Mouse (Mus musculus) liver, embryonic 15.5 days (tissue): ENCODE results near the gene Armc12. TPM values are rescaled to one million over a fixed set of nuclear protein-coding genes. Genes with fewer than 3 reads are reported as not detected.

Experiments used
- ATAC-seq: fragments of 200-750 bp; cut with Nextera tagmentation; 2 replicates; pipeline ENCODE4 v1.8.0; 2017; ENCODE audit warnings: moderate number of reproducible peaks, mild to moderate bottlenecking, moderate library complexity; ENCODE audit not compliant: insufficient read depth
- H3K27ac ChIP-seq: fragments of 300-500 bp; sonication (generic); replicated peaks from 2 replicates; pipeline ENCODE4 v1.5.1; 2015; ENCODE audit warnings: mild to moderate bottlenecking, inconsistent platforms
- H3K27me3 ChIP-seq: fragments of 300-500 bp; sonication (generic); 2 replicates; pipeline ENCODE4 v1.6.1; 2015; ENCODE audit warnings: mild to moderate bottlenecking, inconsistent platforms
- H3K36me3 ChIP-seq: fragments of 300-500 bp; sonication (generic); replicated peaks from 2 replicates; pipeline ENCODE4 v1.6.1; 2015; ENCODE audit warnings: moderate library complexity, mild to moderate bottlenecking, inconsistent platforms
- H3K4me1 ChIP-seq: fragments of 300-500 bp; sonication (generic); replicated peaks from 2 replicates; pipeline ENCODE4 v1.6.1; 2015; ENCODE audit warnings: inconsistent platforms
- H3K4me2 ChIP-seq: fragments of 300-500 bp; sonication (generic); 2 replicates; pipeline ENCODE4 v1.6.1; 2015; ENCODE audit warnings: moderate library complexity, mild to moderate bottlenecking, inconsistent platforms
- H3K4me3 ChIP-seq: fragments of 300-500 bp; sonication (generic); replicated peaks from 2 replicates; pipeline ENCODE4 v1.5.1; 2015; ENCODE audit warnings: mild to moderate bottlenecking, inconsistent platforms
- H3K9ac ChIP-seq: fragments of 300-500 bp; sonication (generic); 2 replicates; pipeline ENCODE4 v1.6.1; 2015; ENCODE audit warnings: moderate library complexity, mild to moderate bottlenecking, inconsistent platforms
- H3K9me3 ChIP-seq: fragments of 300-500 bp; sonication (generic); replicated peaks from 2 replicates; pipeline ENCODE4 v1.6.1; 2016; ENCODE audit warnings: inconsistent platforms
- WGBS: fragments of 180-500 bp; shearing (Covaris S2); methylation state at CpG from one replicate; pipeline ENCODE4 v1.1.7; 2015; ENCODE audit warnings: mixed read lengths; ENCODE audit not compliant: insufficient replicate concordance; 5-methylcytosine and 5-hydroxymethylcytosine counted together
- polyA plus RNA-seq: library from polyadenylated mRNA; unstranded; fragments of >200 nt; fragmentation: Nextera tagmentation; extraction: Ambion mirVana; gene quantifications from 2 replicates; pipeline ENCODE4 v1.2.1, GENCODE M21; 2015

Gene Armc12
- polyA plus RNA-seq, 1 experiment from 2014 or later, result not detected

- peaks cover 43% of the 10 kb centered on the region for H3K27me3 ChIP-seq
- H3K27ac ChIP-seq, result peak overlapping the region; percentile 66
- no peaks in the 10 kb centered on the region for H3K36me3 ChIP-seq
- no peak for ATAC-seq
- H3K4me1 ChIP-seq, result peaks cover 50% of the 10 kb centered on the region
- H3K4me3 ChIP-seq, result no peak overlapping the region
- no peaks in the 10 kb centered on the region for H3K9me3 ChIP-seq
- no peak overlapping the region for H3K9ac ChIP-seq
- 21% methylated on average over 7 of the region's 7 CpGs for WGBS
- H3K4me2 ChIP-seq, result 0 out of 2 replicates have a peak overlapping the region, but pooled peaks have one; percentile 1
These were observed 16.8 kb upstream of the Armc12 start for GRCm38 (mm10) chr17:28513844-28514243.

GRCm38 (mm10) chr17:28514555-28514954 lies 16.1 kb upstream of the Armc12 start:
- H3K4me1 ChIP-seq, result peaks cover 56% of the 10 kb centered on the region
- no peak overlapping the region for H3K9ac ChIP-seq
- 50% methylated on average over 5 of the region's 5 CpGs for WGBS
- H3K36me3 ChIP-seq, result no peaks in the 10 kb centered on the region
- no peak overlapping the region for H3K4me2 ChIP-seq
- H3K4me3 ChIP-seq, result no peak overlapping the region
- no peaks in the 10 kb centered on the region for H3K9me3 ChIP-seq
- no peak for ATAC-seq
- H3K27ac ChIP-seq, result peak overlapping the region; percentile 66; the same call in 1 of the 2 replicates
- peaks cover 49% of the 10 kb centered on the region for H3K27me3 ChIP-seq

GRCm38 (mm10) chr17:28515431-28516341 lies 14.9 kb upstream of the Armc12 start:
- no peak overlapping the region for H3K4me3 ChIP-seq
- no peak overlapping the region for H3K4me2 ChIP-seq
- no peak overlapping the region for H3K27ac ChIP-seq
- WGBS, result 42% methylated on average over 10 of the region's 10 CpGs
- H3K9me3 ChIP-seq, result no peaks in the 10 kb centered on the region
- peaks cover 50% of the 10 kb centered on the region for H3K4me1 ChIP-seq
- H3K27me3 ChIP-seq, result peaks cover 48% of the 10 kb centered on the region
- no peak for ATAC-seq
- no peaks in the 10 kb centered on the region for H3K36me3 ChIP-seq
- H3K9ac ChIP-seq, result no peak overlapping the region

- H3K36me3 ChIP-seq, result no peaks in the 10 kb centered on the region
- H3K9me3 ChIP-seq, result no peaks in the 10 kb centered on the region
- H3K4me2 ChIP-seq, result no peak overlapping the region
- no peak overlapping the region for H3K9ac ChIP-seq
- WGBS, result 44% methylated on average over 4 of the region's 4 CpGs
- peaks cover 54% of the 10 kb centered on the region for H3K27me3 ChIP-seq
- H3K27ac ChIP-seq, result no peak overlapping the region
- H3K4me3 ChIP-seq, result no peak overlapping the region
- H3K4me1 ChIP-seq, result peaks cover 48% of the 10 kb centered on the region
- no peak for ATAC-seq
These were observed 13.7 kb upstream of the Armc12 start for GRCm38 (mm10) chr17:28516881-28517280.

GRCm38 (mm10) chr17:28517441-28517955 lies 13.1 kb upstream of the Armc12 start, which contains the start of gene Fkbp5:
Gene Fkbp5, minus strand, starts transcription at chr17:28517527.
- H3K27me3 ChIP-seq, result peaks cover 60% of the 10 kb centered on the region
- no peak for ATAC-seq

GRCm38 (mm10) chr17:28517956-28518614 lies 12.5 kb upstream of the Armc12 start:
- H3K9ac ChIP-seq, result peak overlapping the region; percentile 37; the same call in 1 of the 2 replicates
- H3K36me3 ChIP-seq, result no peaks in the 10 kb centered on the region
- ATAC-seq, result peak; percentile 49
- peak overlapping the region; percentile 74 for H3K27ac ChIP-seq
- no peaks in the 10 kb centered on the region for H3K9me3 ChIP-seq
- peak overlapping the region; percentile 65 for H3K4me2 ChIP-seq
- H3K27me3 ChIP-seq, result peaks cover 66% of the 10 kb centered on the region
- H3K4me3 ChIP-seq, result peak overlapping the region; percentile 50
- H3K4me1 ChIP-seq, result peaks cover 48% of the 10 kb centered on the region
- WGBS, result 1% methylated on average over 43 of the region's 46 CpGs

More at GRCm38 (mm10) chr17:28517441-28517955, 13.1 kb upstream of the Armc12 start, which contains the start of gene Fkbp5:
- H3K4me1 ChIP-seq, result peaks cover 48% of the 10 kb centered on the region
- peak within 1 kb of the TSS; percentile 37; the same call in 1 of the 2 replicates for H3K9ac ChIP-seq
- H3K4me3 ChIP-seq, result peak within 1 kb of the TSS; percentile 50
- peak within 1 kb of the TSS; percentile 65 for H3K4me2 ChIP-seq
- H3K36me3 ChIP-seq, result no peaks in the 10 kb centered on the region
- 15% methylated on average over 16 of the region's 16 CpGs for WGBS
- H3K9me3 ChIP-seq, result no peaks in the 10 kb centered on the region
- H3K27ac ChIP-seq, result peak within 1 kb of the TSS; percentile 74

GRCm38 (mm10) chr17:28518615-28519071 lies 12.0 kb upstream of the Armc12 start:
- 12% methylated on average over 8 of the region's 8 CpGs for WGBS
- H3K27ac ChIP-seq, result peak overlapping the region; percentile 74
- peaks cover 72% of the 10 kb centered on the region for H3K27me3 ChIP-seq
- ATAC-seq, result no peak
- no peaks in the 10 kb centered on the region for H3K36me3 ChIP-seq
- H3K4me2 ChIP-seq, result peak overlapping the region; percentile 65
- peak overlapping the region; percentile 37; the same call in 1 of the 2 replicates for H3K9ac ChIP-seq
- H3K9me3 ChIP-seq, result no peaks in the 10 kb centered on the region
- peaks cover 48% of the 10 kb centered on the region for H3K4me1 ChIP-seq
- H3K4me3 ChIP-seq, result peak overlapping the region; percentile 50

GRCm38 (mm10) chr17:28519827-28520226 lies 10.8 kb upstream of the Armc12 start:
- 70% methylated on average over 3 of the region's 3 CpGs for WGBS
- H3K4me3 ChIP-seq, result no peak overlapping the region
- no peak overlapping the region for H3K9ac ChIP-seq
- ATAC-seq, result no peak
- H3K27ac ChIP-seq, result no peak overlapping the region
- no peaks in the 10 kb centered on the region for H3K36me3 ChIP-seq
- peaks cover 51% of the 10 kb centered on the region for H3K4me1 ChIP-seq
- H3K9me3 ChIP-seq, result no peaks in the 10 kb centered on the region
- no peak overlapping the region for H3K4me2 ChIP-seq
- peaks cover 84% of the 10 kb centered on the region for H3K27me3 ChIP-seq

- Histone ChIP-seq H3K36me3 (no peaks in the 10 kb centered on the region), H3K9me3 (no peaks in the 10 kb centered on the region), H3K4me1 (peaks cover 45% of the 10 kb centered on the region), H3K4me3 (no peak overlapping the region), H3K9ac (no peak overlapping the region), H3K4me2 (no peak overlapping the region), H3K27ac (no peak overlapping the region), H3K27me3 (peaks cover 81% of the 10 kb centered on the region)
- 58% methylated on average over 4 of the region's 4 CpGs for WGBS
- no peak for ATAC-seq
These were observed 10.0 kb upstream of the Armc12 start for GRCm38 (mm10) chr17:28520561-28520960.

- H3K4me2 ChIP-seq, result no peak overlapping the region
- H3K27me3 ChIP-seq, result peaks cover 75% of the 10 kb centered on the region
- no peak for ATAC-seq
These were observed 9.4 kb upstream of the Armc12 start for GRCm38 (mm10) chr17:28521071-28521726.

More at GRCm38 (mm10) chr17:28521071-28521726, 9.4 kb upstream of the Armc12 start:
- H3K36me3 ChIP-seq, result no peaks in the 10 kb centered on the region
- peaks cover 40% of the 10 kb centered on the region for H3K4me1 ChIP-seq
- WGBS, result 56% methylated on average over 5 of the region's 5 CpGs
- no peak overlapping the region for H3K9ac ChIP-seq
- no peak overlapping the region for H3K4me3 ChIP-seq
- H3K27ac ChIP-seq, result no peak overlapping the region
- H3K9me3 ChIP-seq, result no peaks in the 10 kb centered on the region
